Mouse (Mus musculus): Measurements from ENCODE around the gene Cpne7. TPM values are rescaled to one million over a fixed set of nuclear protein-coding genes. Genes with fewer than 3 reads are reported as not detected.

Gene Cpne7
- polyA plus RNA-seq, 1 experiment from 2014 or later = 1.4 TPM

DNA sequence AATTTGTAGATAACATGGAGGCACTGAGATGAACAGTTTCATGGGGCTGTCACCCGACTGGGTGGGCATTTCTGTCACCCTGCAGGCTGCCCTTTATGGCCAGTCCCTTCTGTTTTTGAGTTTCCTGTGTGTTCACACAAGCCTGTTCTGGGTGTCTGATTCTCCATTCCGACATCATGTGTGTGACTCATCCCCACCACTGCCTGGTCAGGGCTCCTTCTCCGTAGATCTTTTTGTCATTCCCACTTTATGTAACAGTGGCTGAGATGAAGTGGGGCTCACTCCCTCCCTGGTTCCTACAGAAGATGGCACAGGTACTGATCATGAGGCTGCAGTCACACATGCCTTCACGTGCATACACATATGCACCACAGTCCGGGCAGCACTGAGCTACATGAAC, 5.5 kb downstream of the Cpne7 start:
- Histone ChIP-seq H3K27ac (replicated peaks) (no peak overlapping the region), H3K9ac (ENCODE audit: low read length) (no peak overlapping the region), H3K27me3 (ENCODE audit: control insufficient read depth, insufficient read depth, low read length) (peaks cover 1% of the 10 kb centered on the region; the same call in 1 of the 2 replicates), H3K9me3 (ENCODE audit: control insufficient read depth, low read length) (no peaks in the 10 kb centered on the region), H3K36me3 (ENCODE audit: control insufficient read depth, insufficient read depth, low read length) (no peaks in the 10 kb centered on the region), H3K4me3 (ENCODE audit: low read depth, low read length) (no peak overlapping the region), H3K4me2 (replicated peaks; ENCODE audit: low read depth) (no peak overlapping the region), H3K4me1 (replicated peaks; ENCODE audit: control insufficient read depth, insufficient read depth) (peaks cover under 1% of the 10 kb centered on the region; the same call in 1 of the 2 replicates)
- WGBS = 65% methylated on average over 5 of the region's 5 CpGs
- ATAC-seq (ENCODE audit: low FRiP score, low TSS enrichment) (no peak), DNase-seq (ENCODE audit: low spot score) (no peak)
- no peak for TF ChIP-seq EP300 (optimal IDR thresholded peaks at IDR 0.05)
- no peak for TF ChIP-seq CTCF (IDR thresholded peaks at IDR 0.05; ENCODE audit: low read depth)

DNA sequence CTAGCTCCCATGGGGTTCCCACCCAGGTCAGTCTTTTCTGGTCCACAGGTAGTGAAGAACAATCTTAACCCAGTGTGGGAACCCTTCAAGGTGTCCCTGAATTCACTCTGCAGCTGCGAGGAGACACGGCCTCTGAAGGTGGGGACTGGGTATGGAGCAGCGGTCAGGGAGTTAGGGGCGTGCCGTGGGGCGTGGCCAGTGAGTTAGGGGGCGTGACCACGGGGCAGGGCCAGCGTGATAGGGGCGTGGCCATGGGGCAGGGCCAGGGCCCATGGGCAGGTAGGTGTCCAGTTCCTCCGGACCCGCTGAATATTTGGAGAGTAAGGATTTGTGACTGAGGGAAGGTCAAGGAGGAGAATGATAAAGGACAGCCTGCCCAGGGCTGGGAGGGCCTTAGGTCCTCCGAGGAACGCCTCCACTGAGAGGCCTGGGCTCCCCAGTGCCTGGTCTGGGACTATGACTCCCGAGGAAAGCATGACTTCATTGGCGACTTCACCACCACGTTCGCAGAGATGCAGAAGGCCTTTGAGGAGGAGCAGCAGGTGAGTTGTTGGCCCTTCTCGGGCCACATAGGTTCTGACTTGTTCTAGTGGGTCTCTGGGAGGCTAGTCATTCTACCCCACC, 9.1 kb downstream of the Cpne7 start:
- no peaks in the 10 kb centered on the region for H3K27me3 ChIP-seq (ENCODE audit: control insufficient read depth, insufficient read depth, low read length)
- WGBS = 13% methylated on average over 18 of the region's 19 CpGs
- H3K36me3 ChIP-seq (ENCODE audit: control insufficient read depth, insufficient read depth, low read length) = no peaks in the 10 kb centered on the region
- H3K4me1 ChIP-seq (replicated peaks; ENCODE audit: control insufficient read depth, insufficient read depth) = no peaks in the 10 kb centered on the region; the same call in 1 of the 2 replicates
- no peak for TF ChIP-seq EP300 (optimal IDR thresholded peaks at IDR 0.05)
- TF ChIP-seq CTCF (IDR thresholded peaks at IDR 0.05; ENCODE audit: low read depth) = no peak
- DNase-seq (ENCODE audit: low spot score) (peak; percentile 89), ATAC-seq (ENCODE audit: low FRiP score, low TSS enrichment) (peak; percentile 82)
- H3K9me3 ChIP-seq (ENCODE audit: control insufficient read depth, low read length) = no peaks in the 10 kb centered on the region
- no peak overlapping the region for H3K4me3 ChIP-seq (ENCODE audit: low read depth, low read length)
- H3K27ac ChIP-seq (replicated peaks) = no peak overlapping the region
- H3K4me2 ChIP-seq (replicated peaks; ENCODE audit: low read depth) = no peak overlapping the region; the same call in 1 of the 2 replicates
- no peak overlapping the region for H3K9ac ChIP-seq (ENCODE audit: low read length)

DNA sequence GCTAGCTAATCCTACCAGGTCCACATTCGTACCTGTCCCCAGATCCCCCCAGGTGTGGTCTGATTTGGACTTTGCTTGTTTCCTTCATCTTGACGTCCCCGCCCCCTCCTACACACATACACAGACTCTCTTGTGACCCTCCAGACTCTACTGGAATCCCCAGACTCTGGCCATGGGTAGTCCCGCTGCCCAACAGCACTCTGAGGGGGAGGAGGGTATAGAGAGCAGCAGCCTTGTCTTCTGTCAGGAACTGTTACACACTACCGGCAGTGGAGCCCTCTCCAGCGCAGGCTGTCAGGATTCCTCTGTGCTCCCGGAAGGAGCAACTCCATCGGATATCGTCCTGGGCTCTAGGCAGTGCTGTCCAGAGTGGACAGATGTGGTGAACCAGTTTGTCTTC, 13.9 kb downstream of the Cpne7 start:
- TF ChIP-seq EP300 (optimal IDR thresholded peaks at IDR 0.05) = no peak
- no peak for TF ChIP-seq CTCF (IDR thresholded peaks at IDR 0.05; ENCODE audit: low read depth)

DNA sequence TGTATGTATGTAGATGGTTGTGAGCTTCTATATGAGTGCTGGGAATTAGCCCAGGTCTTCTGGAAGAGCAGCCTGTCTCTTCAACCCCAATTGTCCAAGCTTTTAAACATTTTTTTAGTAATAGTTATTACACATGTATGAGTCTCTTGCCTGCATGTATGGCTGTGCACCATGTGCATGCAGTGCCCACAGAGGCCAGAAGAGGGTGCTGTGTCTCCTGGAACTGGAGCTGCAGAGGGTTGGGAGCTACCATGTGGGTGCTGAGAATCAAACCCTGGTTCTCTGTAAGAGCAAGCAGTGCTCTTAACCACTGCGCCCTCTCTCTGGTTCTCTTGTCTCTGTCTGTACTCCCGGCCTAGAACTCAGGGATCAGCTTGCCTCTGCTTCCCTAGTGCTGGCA, 15.8 kb downstream of the Cpne7 start:
- TF ChIP-seq EP300 (optimal IDR thresholded peaks at IDR 0.05) = no peak
- TF ChIP-seq CTCF (IDR thresholded peaks at IDR 0.05; ENCODE audit: low read depth) = peak; percentile 42
- Histone ChIP-seq H3K4me2 (replicated peaks; ENCODE audit: low read depth) (no peak overlapping the region), H3K9ac (ENCODE audit: low read length) (no peak overlapping the region), H3K4me1 (replicated peaks; ENCODE audit: control insufficient read depth, insufficient read depth) (peaks cover 1% of the 10 kb centered on the region; the same call in 1 of the 2 replicates), H3K4me3 (ENCODE audit: low read depth, low read length) (no peak overlapping the region), H3K27me3 (ENCODE audit: control insufficient read depth, insufficient read depth, low read length) (no peaks in the 10 kb centered on the region), H3K9me3 (ENCODE audit: control insufficient read depth, low read length) (no peaks in the 10 kb centered on the region), H3K27ac (replicated peaks) (no peak overlapping the region), H3K36me3 (ENCODE audit: control insufficient read depth, insufficient read depth, low read length) (no peaks in the 10 kb centered on the region)
- DNase-seq (ENCODE audit: low spot score) (no peak), ATAC-seq (ENCODE audit: low FRiP score, low TSS enrichment) (no peak)
- WGBS = 88% methylated on average over 2 of the region's 2 CpGs

More for the DNA sequence above, 13.9 kb downstream of the Cpne7 start:
- Histone ChIP-seq H3K4me1 (replicated peaks; ENCODE audit: control insufficient read depth, insufficient read depth) (no peaks in the 10 kb centered on the region; the same call in none of the 2 replicates), H3K27ac (replicated peaks) (no peak overlapping the region), H3K27me3 (ENCODE audit: control insufficient read depth, insufficient read depth, low read length) (no peaks in the 10 kb centered on the region), H3K4me3 (ENCODE audit: low read depth, low read length) (no peak overlapping the region), H3K36me3 (ENCODE audit: control insufficient read depth, insufficient read depth, low read length) (no peaks in the 10 kb centered on the region), H3K9me3 (ENCODE audit: control insufficient read depth, low read length) (no peaks in the 10 kb centered on the region), H3K9ac (ENCODE audit: low read length) (no peak overlapping the region), H3K4me2 (replicated peaks; ENCODE audit: low read depth) (no peak overlapping the region)
- 58% methylated on average over 9 of the region's 9 CpGs for WGBS
- DNase-seq (ENCODE audit: low spot score) = no peak
- ATAC-seq (ENCODE audit: low FRiP score, low TSS enrichment) = no peak

DNA sequence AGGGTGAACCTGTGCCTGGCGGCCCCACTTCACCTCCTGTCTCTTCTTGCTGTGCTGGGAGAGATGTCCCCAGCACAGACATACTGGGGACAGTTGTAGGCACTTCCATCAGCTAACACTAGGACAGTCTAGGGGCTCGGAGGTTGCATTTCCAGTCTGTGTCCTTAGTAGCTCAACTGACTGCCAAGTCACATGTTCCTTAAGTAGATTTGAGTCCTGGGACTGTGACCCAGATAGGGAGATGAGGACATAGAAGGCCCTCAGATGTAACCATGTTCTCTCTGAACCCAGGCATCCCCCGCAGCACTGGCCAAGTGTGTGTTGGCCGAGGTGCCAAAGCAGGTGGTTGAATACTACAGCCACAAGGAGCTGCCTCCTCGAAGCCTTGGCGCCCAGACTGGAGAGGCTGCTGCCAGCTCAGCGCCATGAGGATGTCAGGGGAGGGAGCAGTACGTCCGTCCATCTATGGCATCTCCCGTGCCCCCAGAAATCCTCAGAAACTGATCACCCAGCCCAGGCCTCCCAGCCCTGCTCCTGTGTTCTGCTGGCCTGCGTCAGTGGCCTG, 17.1 kb downstream of the Cpne7 start:
- Histone ChIP-seq H3K9ac (ENCODE audit: low read length) (no peak overlapping the region), H3K4me3 (ENCODE audit: low read depth, low read length) (no peak overlapping the region), H3K9me3 (ENCODE audit: control insufficient read depth, low read length) (no peaks in the 10 kb centered on the region), H3K36me3 (ENCODE audit: control insufficient read depth, insufficient read depth, low read length) (no peaks in the 10 kb centered on the region), H3K4me2 (replicated peaks; ENCODE audit: low read depth) (no peak overlapping the region), H3K27me3 (ENCODE audit: control insufficient read depth, insufficient read depth, low read length) (no peaks in the 10 kb centered on the region), H3K27ac (replicated peaks) (no peak overlapping the region), H3K4me1 (replicated peaks; ENCODE audit: control insufficient read depth, insufficient read depth) (peaks cover 4% of the 10 kb centered on the region; the same call in 1 of the 2 replicates)
- TF ChIP-seq EP300 (optimal IDR thresholded peaks at IDR 0.05) = no peak
- no peak for TF ChIP-seq CTCF (IDR thresholded peaks at IDR 0.05; ENCODE audit: low read depth)
- 88% methylated on average over 11 of the region's 11 CpGs for WGBS
- ATAC-seq (ENCODE audit: low FRiP score, low TSS enrichment) = no peak
- DNase-seq (ENCODE audit: low spot score) = no peak

DNA sequence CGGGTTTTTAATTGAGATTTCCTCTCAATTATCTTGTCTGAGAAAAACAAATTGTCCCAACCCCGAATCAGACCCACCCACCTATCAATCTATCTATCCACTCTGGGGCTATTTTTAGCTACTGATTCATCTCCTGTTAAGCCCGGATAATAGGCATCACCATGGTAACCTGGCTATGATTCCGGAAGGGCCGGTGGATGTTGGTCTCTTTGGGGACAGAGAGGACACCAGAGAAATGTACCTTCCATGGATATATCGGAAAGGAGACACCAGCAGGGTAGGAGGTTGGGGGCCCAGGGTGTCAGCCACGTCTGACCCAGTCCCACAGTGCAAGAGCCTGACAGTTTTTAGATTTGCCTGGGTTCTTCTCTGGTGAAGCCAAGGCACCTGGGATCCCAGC, 18.2 kb downstream of the Cpne7 start:
- Histone ChIP-seq H3K27ac (replicated peaks) (peak overlapping the region; percentile 49; the same call in 1 of the 2 replicates), H3K4me3 (ENCODE audit: low read depth, low read length) (no peak overlapping the region), H3K9me3 (ENCODE audit: control insufficient read depth, low read length) (no peaks in the 10 kb centered on the region), H3K27me3 (ENCODE audit: control insufficient read depth, insufficient read depth, low read length) (no peaks in the 10 kb centered on the region), H3K36me3 (ENCODE audit: control insufficient read depth, insufficient read depth, low read length) (no peaks in the 10 kb centered on the region), H3K4me2 (replicated peaks; ENCODE audit: low read depth) (no peak overlapping the region), H3K4me1 (replicated peaks; ENCODE audit: control insufficient read depth, insufficient read depth) (peaks cover 4% of the 10 kb centered on the region; the same call in 1 of the 2 replicates), H3K9ac (ENCODE audit: low read length) (0 out of 2 replicates have a peak overlapping the region, but pooled peaks have one; percentile 4)
- ATAC-seq (ENCODE audit: low FRiP score, low TSS enrichment) (no peak), DNase-seq (ENCODE audit: low spot score) (no peak)
- TF ChIP-seq EP300 (optimal IDR thresholded peaks at IDR 0.05) (no peak), CTCF (IDR thresholded peaks at IDR 0.05; ENCODE audit: low read depth) (no peak)
- 24% methylated on average over 7 of the region's 7 CpGs for WGBS

Measured in stomach, postnatal 0 days (tissue).